Mouse (Mus musculus): Measurements from ENCODE around the gene Ralgapa2.

DNA sequence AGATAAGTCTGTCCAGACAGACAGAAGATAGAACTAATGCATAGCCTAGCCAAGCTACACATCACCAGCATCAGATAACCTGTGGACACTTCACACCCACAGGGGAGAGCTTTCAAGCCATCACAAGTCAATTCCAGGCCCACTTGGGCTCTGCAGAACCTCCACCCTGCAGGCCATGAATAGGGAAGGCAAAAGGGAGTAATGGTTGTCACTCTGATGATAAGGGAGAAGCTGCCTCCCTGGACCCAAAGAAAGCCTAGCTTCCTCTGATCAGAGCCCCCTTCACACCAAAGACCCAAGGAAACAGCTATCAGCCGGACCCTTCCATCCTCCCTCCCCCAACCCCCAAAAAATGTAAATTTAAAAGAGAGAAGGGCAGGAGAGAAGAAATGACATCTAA, 1.4 kb downstream of the Ralgapa2 start:
- no peak for TF ChIP-seq CTCF (IDR thresholded peaks at IDR 0.05; ENCODE audit: borderline replicate concordance, insufficient read depth, low read depth, low read length)
- TF ChIP-seq POLR2A (IDR thresholded peaks at IDR 0.05; ENCODE audit: borderline replicate concordance, insufficient read depth, low read length), result no peak

All from cerebellum, adult 2 months (tissue).